Mouse (Mus musculus) midbrain, embryonic 16.5 days (tissue): ENCODE results near the gene Mkln1. TPM values are rescaled to one million over a fixed set of nuclear protein-coding genes. Genes with fewer than 3 reads are reported as not detected.

ENCODE experiments used
- ATAC-seq: fragments of 200-750 bp; cut with Nextera tagmentation; 2 replicates; pipeline ENCODE4 v1.8.0; 2017; ENCODE audit warnings: moderate TSS enrichment
- H3K27ac ChIP-seq: fragments of 300-500 bp; sonication (generic); 2 replicates; pipeline ENCODE4 v1.5.1; 2014; ENCODE audit warnings: mild to moderate bottlenecking, low read length, mixed read lengths
- H3K27me3 ChIP-seq: fragments of 300-500 bp; sonication (generic); 2 replicates; pipeline ENCODE4 v1.6.1; 2014; ENCODE audit warnings: low read depth, low read length, mixed read lengths; ENCODE audit not compliant: control insufficient read depth, insufficient read depth
- H3K36me3 ChIP-seq: fragments of 300-500 bp; sonication (generic); 2 replicates; pipeline ENCODE4 v1.6.1; 2014; ENCODE audit warnings: mild to moderate bottlenecking, low read length, moderate library complexity, mixed read lengths; ENCODE audit not compliant: control insufficient read depth, insufficient read depth
- H3K4me1 ChIP-seq: fragments of 300-500 bp; sonication (generic); 2 replicates; pipeline ENCODE4 v1.6.1; 2014; ENCODE audit warnings: mild to moderate bottlenecking, low read length, mixed read lengths; ENCODE audit not compliant: control insufficient read depth, insufficient read depth
- H3K4me2 ChIP-seq: fragments of 300-500 bp; sonication (generic); 2 replicates; pipeline ENCODE4 v1.6.1; 2014; ENCODE audit warnings: mild to moderate bottlenecking, low read length, mixed read lengths
- H3K4me3 ChIP-seq: fragments of 300-500 bp; sonication (generic); 2 replicates; pipeline ENCODE4 v1.5.1; 2014; ENCODE audit warnings: low read depth, mild to moderate bottlenecking, low read length, moderate library complexity, mixed read lengths
- H3K9ac ChIP-seq: fragments of 300-500 bp; sonication (generic); 2 replicates; pipeline ENCODE4 v1.6.1; 2014; ENCODE audit warnings: low read depth, low read length, mixed read lengths
- H3K9me3 ChIP-seq: fragments of 300-500 bp; sonication (generic); replicated peaks from 2 replicates; pipeline ENCODE4 v1.6.1; 2014; ENCODE audit warnings: mild to moderate bottlenecking, low read length, mixed read lengths; ENCODE audit not compliant: control insufficient read depth, poor library complexity, severe bottlenecking
- WGBS: fragments of 180-500 bp; shearing (Covaris S2); extraction: QIAGEN DNeasy Blood & Tissue Kit; methylation state at CpG from one replicate; pipeline ENCODE4 v1.1.7; 2014; 5-methylcytosine and 5-hydroxymethylcytosine counted together
- polyA plus RNA-seq: library from polyadenylated mRNA; unstranded; fragments of >200 nt; fragmentation: Nextera tagmentation; extraction: Ambion mirVana; gene quantifications from 2 replicates; pipeline ENCODE4 v1.2.1, GENCODE M21; 2015

Mkln1 gene
- polyA plus RNA-seq, 1 experiment from 2014 or later, result 128 TPM

- no peak for ATAC-seq
- Histone ChIP-seq H3K4me1 (no peaks in the 10 kb centered on the region), H3K27me3 (no peaks in the 10 kb centered on the region), H3K4me2 (no peak overlapping the region), H3K27ac (no peak overlapping the region), H3K9ac (no peak overlapping the region), H3K36me3 (no peaks in the 10 kb centered on the region), H3K9me3 (no peaks in the 10 kb centered on the region), H3K4me3 (no peak overlapping the region)
- 87% methylated on average over 3 of the region's 3 CpGs for WGBS
These were observed 27.4 kb upstream of the Mkln1 start for GRCm38 (mm10) chr6:31371140-31371539.

- H3K27me3 ChIP-seq, result no peaks in the 10 kb centered on the region
- H3K27ac ChIP-seq, result no peak overlapping the region
- no peak overlapping the region for H3K4me3 ChIP-seq
- no peak overlapping the region for H3K9ac ChIP-seq
- H3K4me1 ChIP-seq, result no peaks in the 10 kb centered on the region
- ATAC-seq, result no peak
- 57% methylated on average over 3 of the region's 3 CpGs for WGBS
- no peaks in the 10 kb centered on the region for H3K9me3 ChIP-seq
- H3K4me2 ChIP-seq, result no peak overlapping the region
- H3K36me3 ChIP-seq, result no peaks in the 10 kb centered on the region
These were observed 25.9 kb upstream of the Mkln1 start for GRCm38 (mm10) chr6:31372620-31373019.

- no peak overlapping the region for H3K9ac ChIP-seq
- no peak overlapping the region for H3K27ac ChIP-seq
- H3K4me3 ChIP-seq, result no peak overlapping the region
- ATAC-seq, result no peak
- H3K4me1 ChIP-seq, result no peaks in the 10 kb centered on the region
- H3K4me2 ChIP-seq, result no peak overlapping the region
- no peaks in the 10 kb centered on the region for H3K27me3 ChIP-seq
- WGBS, result 91% methylated on average over 6 of the region's 6 CpGs
- no peaks in the 10 kb centered on the region for H3K9me3 ChIP-seq
- no peaks in the 10 kb centered on the region for H3K36me3 ChIP-seq
These were observed 25.4 kb upstream of the Mkln1 start for GRCm38 (mm10) chr6:31373084-31373673.

GRCm38 (mm10) chr6:31382989-31383388 lies 15.5 kb upstream of the Mkln1 start:
- 92% methylated on average over 7 of the region's 7 CpGs for WGBS
- H3K27me3 ChIP-seq, result no peaks in the 10 kb centered on the region
- H3K9ac ChIP-seq, result no peak overlapping the region
- H3K9me3 ChIP-seq, result no peaks in the 10 kb centered on the region
- no peak overlapping the region for H3K4me2 ChIP-seq
- no peak overlapping the region for H3K27ac ChIP-seq
- no peak overlapping the region for H3K4me3 ChIP-seq
- ATAC-seq, result no peak
- H3K4me1 ChIP-seq, result no peaks in the 10 kb centered on the region
- no peaks in the 10 kb centered on the region for H3K36me3 ChIP-seq

- no peak overlapping the region for H3K27ac ChIP-seq
- no peak overlapping the region for H3K4me2 ChIP-seq
- H3K36me3 ChIP-seq, result no peaks in the 10 kb centered on the region
- H3K9me3 ChIP-seq, result no peaks in the 10 kb centered on the region
- no peak for ATAC-seq
- no peak overlapping the region for H3K9ac ChIP-seq
- H3K4me3 ChIP-seq, result no peak overlapping the region
- no peaks in the 10 kb centered on the region for H3K4me1 ChIP-seq
- no peaks in the 10 kb centered on the region for H3K27me3 ChIP-seq
- 53% methylated on average over 5 of the region's 5 CpGs for WGBS
These were observed 13.7 kb upstream of the Mkln1 start for GRCm38 (mm10) chr6:31384794-31385193.

- 88% methylated on average over 10 of the region's 10 CpGs for WGBS
These were observed 13.0 kb upstream of the Mkln1 start for GRCm38 (mm10) chr6:31385281-31386145.

GRCm38 (mm10) chr6:31389716-31390115 lies 8.8 kb upstream of the Mkln1 start:
- WGBS, result 79% methylated on average over 6 of the region's 6 CpGs
- Histone ChIP-seq H3K9me3 (no peaks in the 10 kb centered on the region), H3K9ac (no peak overlapping the region), H3K27ac (no peak overlapping the region), H3K27me3 (no peaks in the 10 kb centered on the region), H3K4me1 (no peaks in the 10 kb centered on the region), H3K4me2 (no peak overlapping the region), H3K36me3 (no peaks in the 10 kb centered on the region), H3K4me3 (no peak overlapping the region)
- ATAC-seq, result no peak

More at GRCm38 (mm10) chr6:31385281-31386145, 13.0 kb upstream of the Mkln1 start:
- H3K9me3 ChIP-seq, result no peaks in the 10 kb centered on the region
- H3K36me3 ChIP-seq, result no peaks in the 10 kb centered on the region
- H3K4me1 ChIP-seq, result no peaks in the 10 kb centered on the region
- no peak overlapping the region for H3K27ac ChIP-seq
- no peak overlapping the region for H3K9ac ChIP-seq
- H3K4me3 ChIP-seq, result no peak overlapping the region
- ATAC-seq, result no peak
- no peak overlapping the region for H3K4me2 ChIP-seq
- H3K27me3 ChIP-seq, result no peaks in the 10 kb centered on the region

GRCm38 (mm10) chr6:31390243-31390981 lies 8.1 kb upstream of the Mkln1 start:
- no peaks in the 10 kb centered on the region for H3K4me1 ChIP-seq
- no peaks in the 10 kb centered on the region for H3K36me3 ChIP-seq
- ATAC-seq, result no peak
- no peak overlapping the region for H3K4me3 ChIP-seq
- no peak overlapping the region for H3K27ac ChIP-seq
- H3K9me3 ChIP-seq, result no peaks in the 10 kb centered on the region
- no peak overlapping the region for H3K9ac ChIP-seq
- no peaks in the 10 kb centered on the region for H3K27me3 ChIP-seq
- H3K4me2 ChIP-seq, result no peak overlapping the region
- WGBS, result 71% methylated on average over 8 of the region's 8 CpGs

GRCm38 (mm10) chr6:31392871-31393270 lies 5.7 kb upstream of the Mkln1 start:
- H3K27ac ChIP-seq, result no peak overlapping the region
- H3K4me3 ChIP-seq, result no peak overlapping the region
- ATAC-seq, result no peak
- H3K4me1 ChIP-seq, result peaks cover 6% of the 10 kb centered on the region
- no peaks in the 10 kb centered on the region for H3K9me3 ChIP-seq
- no peak overlapping the region for H3K9ac ChIP-seq
- no peaks in the 10 kb centered on the region for H3K27me3 ChIP-seq
- 89% methylated on average over 5 of the region's 5 CpGs for WGBS
- no peak overlapping the region for H3K4me2 ChIP-seq
- no peaks in the 10 kb centered on the region for H3K36me3 ChIP-seq
